Mouse (Mus musculus): Measurements from ENCODE around the gene AW551984. TPM values are rescaled to one million over a fixed set of nuclear protein-coding genes. Genes with fewer than 3 reads are reported as not detected.

Gene AW551984
- polyA plus RNA-seq, 1 experiment from 2014 or later = 9.8 TPM

- no peaks in the 10 kb centered on the region for H3K36me3 ChIP-seq (ENCODE audit: control insufficient read depth, insufficient read depth)
- H3K4me2 ChIP-seq (replicated peaks; ENCODE audit: low read depth) = no peak overlapping the region
- TF ChIP-seq CTCF (IDR thresholded peaks at IDR 0.05; ENCODE audit: low read depth) = no peak
Measured at GRCm38 (mm10) chr9:39623783-39624182, 19.6 kb upstream of the AW551984 start.

GRCm38 (mm10) chr9:39621073-39621472 lies 16.9 kb upstream of the AW551984 start, which contains the start of gene Olfr960:
Gene Olfr960, plus strand, starts transcription at chr9:39621373.
- WGBS = 84% methylated on average over 1 of the region's 1 CpGs
- no peak for TF ChIP-seq CTCF (IDR thresholded peaks at IDR 0.05; ENCODE audit: low read depth)
- no peaks in the 10 kb centered on the region for H3K9me3 ChIP-seq (ENCODE audit: control insufficient read depth)
- no peak for ATAC-seq
- no peaks in the 10 kb centered on the region for H3K27me3 ChIP-seq (replicated peaks; ENCODE audit: control insufficient read depth, insufficient read depth, low read length)
- no peaks in the 10 kb centered on the region for H3K36me3 ChIP-seq (ENCODE audit: control insufficient read depth, insufficient read depth)
- H3K9ac ChIP-seq (ENCODE audit: low read depth, low read length) = no peak within 1 kb of the TSS
- no peaks in the 10 kb centered on the region for H3K4me1 ChIP-seq (replicated peaks; ENCODE audit: control insufficient read depth, insufficient read depth, low read length)
- H3K4me2 ChIP-seq (replicated peaks; ENCODE audit: low read depth) = no peak within 1 kb of the TSS
- H3K4me3 ChIP-seq (ENCODE audit: low read depth, low read length) = no peak within 1 kb of the TSS
- H3K27ac ChIP-seq (ENCODE audit: low read depth, low read length) = no peak within 1 kb of the TSS

More at GRCm38 (mm10) chr9:39623783-39624182, 19.6 kb upstream of the AW551984 start:
- WGBS = 87% methylated on average over 3 of the region's 3 CpGs
- no peaks in the 10 kb centered on the region for H3K9me3 ChIP-seq (ENCODE audit: control insufficient read depth)
- no peaks in the 10 kb centered on the region for H3K4me1 ChIP-seq (replicated peaks; ENCODE audit: control insufficient read depth, insufficient read depth, low read length)
- H3K27me3 ChIP-seq (replicated peaks; ENCODE audit: control insufficient read depth, insufficient read depth, low read length) = no peaks in the 10 kb centered on the region
- H3K4me3 ChIP-seq (ENCODE audit: low read depth, low read length) = no peak overlapping the region
- H3K9ac ChIP-seq (ENCODE audit: low read depth, low read length) = no peak overlapping the region
- no peak overlapping the region for H3K27ac ChIP-seq (ENCODE audit: low read depth, low read length)
- ATAC-seq = no peak

GRCm38 (mm10) chr9:39611953-39612352 lies 7.8 kb upstream of the AW551984 start:
- Histone ChIP-seq H3K27me3 (replicated peaks; ENCODE audit: control insufficient read depth, insufficient read depth, low read length) (no peaks in the 10 kb centered on the region), H3K9me3 (ENCODE audit: control insufficient read depth) (no peaks in the 10 kb centered on the region), H3K9ac (ENCODE audit: low read depth, low read length) (no peak overlapping the region), H3K36me3 (ENCODE audit: control insufficient read depth, insufficient read depth) (no peaks in the 10 kb centered on the region), H3K27ac (ENCODE audit: low read depth, low read length) (no peak overlapping the region), H3K4me2 (replicated peaks; ENCODE audit: low read depth) (no peak overlapping the region), H3K4me3 (ENCODE audit: low read depth, low read length) (no peak overlapping the region), H3K4me1 (replicated peaks; ENCODE audit: control insufficient read depth, insufficient read depth, low read length) (no peaks in the 10 kb centered on the region)
- 57% methylated on average over 1 of the region's 1 CpGs for WGBS
- no peak for ATAC-seq
- TF ChIP-seq CTCF (IDR thresholded peaks at IDR 0.05; ENCODE audit: low read depth) = peak; percentile 63

- Histone ChIP-seq H3K4me3 (ENCODE audit: low read depth, low read length) (no peak within 1 kb of the TSS), H3K27me3 (replicated peaks; ENCODE audit: control insufficient read depth, insufficient read depth, low read length) (no peaks in the 10 kb centered on the region), H3K9me3 (ENCODE audit: control insufficient read depth) (no peaks in the 10 kb centered on the region), H3K36me3 (ENCODE audit: control insufficient read depth, insufficient read depth) (no peaks in the 10 kb centered on the region), H3K27ac (ENCODE audit: low read depth, low read length) (no peak within 1 kb of the TSS), H3K4me2 (replicated peaks; ENCODE audit: low read depth) (no peak within 1 kb of the TSS), H3K9ac (ENCODE audit: low read depth, low read length) (no peak within 1 kb of the TSS), H3K4me1 (replicated peaks; ENCODE audit: control insufficient read depth, insufficient read depth, low read length) (no peaks in the 10 kb centered on the region)
- 70% methylated on average over 3 of the region's 3 CpGs for WGBS
- no peak for TF ChIP-seq CTCF (IDR thresholded peaks at IDR 0.05; ENCODE audit: low read depth)
- no peak for ATAC-seq
Measured at GRCm38 (mm10) chr9:39610355-39610754, 6.2 kb upstream of the AW551984 start, which contains the start of gene Olfr148. Gene Olfr148, plus strand, starts transcription at chr9:39610655.

GRCm38 (mm10) chr9:39608497-39608896 lies 4.3 kb upstream of the AW551984 start:
- Histone ChIP-seq H3K9me3 (ENCODE audit: control insufficient read depth) (no peaks in the 10 kb centered on the region), H3K4me1 (replicated peaks; ENCODE audit: control insufficient read depth, insufficient read depth, low read length) (no peaks in the 10 kb centered on the region), H3K4me2 (replicated peaks; ENCODE audit: low read depth) (no peak overlapping the region), H3K9ac (ENCODE audit: low read depth, low read length) (no peak overlapping the region), H3K36me3 (ENCODE audit: control insufficient read depth, insufficient read depth) (no peaks in the 10 kb centered on the region), H3K4me3 (ENCODE audit: low read depth, low read length) (no peak overlapping the region), H3K27me3 (replicated peaks; ENCODE audit: control insufficient read depth, insufficient read depth, low read length) (no peaks in the 10 kb centered on the region), H3K27ac (ENCODE audit: low read depth, low read length) (no peak overlapping the region)
- no peak for ATAC-seq
- no peak for TF ChIP-seq CTCF (IDR thresholded peaks at IDR 0.05; ENCODE audit: low read depth)

- Histone ChIP-seq H3K9me3 (ENCODE audit: control insufficient read depth) (no peaks in the 10 kb centered on the region), H3K4me2 (replicated peaks; ENCODE audit: low read depth) (peak overlapping the region; percentile 60), H3K9ac (ENCODE audit: low read depth, low read length) (no peak overlapping the region), H3K27ac (ENCODE audit: low read depth, low read length) (no peak overlapping the region), H3K4me1 (replicated peaks; ENCODE audit: control insufficient read depth, insufficient read depth, low read length) (no peaks in the 10 kb centered on the region), H3K4me3 (ENCODE audit: low read depth, low read length) (peak overlapping the region; percentile 34), H3K36me3 (ENCODE audit: control insufficient read depth, insufficient read depth) (no peaks in the 10 kb centered on the region), H3K27me3 (replicated peaks; ENCODE audit: control insufficient read depth, insufficient read depth, low read length) (no peaks in the 10 kb centered on the region)
- ATAC-seq = no peak
- no peak for TF ChIP-seq CTCF (IDR thresholded peaks at IDR 0.05; ENCODE audit: low read depth)
- WGBS = 1% methylated on average over 9 of the region's 9 CpGs
Measured at GRCm38 (mm10) chr9:39603333-39603845, 814 bp downstream of the AW551984 start.

All from intestine, postnatal 0 days (tissue).